Mouse (Mus musculus): ENCODE results near the gene Elp4. TPM values are rescaled to one million over a fixed set of nuclear protein-coding genes. Genes with fewer than 3 reads are reported as not detected.
A peak's percentile ranks its signal among the peaks of the same experiment; 100 is the strongest.

The Elp4 gene
- polyA plus RNA-seq, 1 experiment, result 11.3 TPM

- H3K27me3 ChIP-seq (ENCODE audit: control insufficient read depth, insufficient read depth, insufficient read length), result no peaks in the 10 kb centered on the region
Measured at GRCm38 (mm10) chr2:105688011-105688410, 216.4 kb downstream of the Elp4 start.

GRCm38 (mm10) chr2:105687317-105687991 is 216.9 kb downstream of the Elp4 start:
- Histone ChIP-seq H3K36me3 (ENCODE audit: control insufficient read depth, insufficient read depth) (no peaks in the 10 kb centered on the region), H3ac (ENCODE audit: control insufficient read depth, insufficient read length) (no peak overlapping the region), H3K4me2 (ENCODE audit: low read depth) (peak overlapping the region; percentile 47), H3K27me3 (ENCODE audit: control insufficient read depth, insufficient read depth, insufficient read length) (no peaks in the 10 kb centered on the region), H3K4me3 (peak overlapping the region; percentile 8), H3K79me2 (ENCODE audit: control insufficient read depth, insufficient read depth) (no peaks in the 10 kb centered on the region)
- TF ChIP-seq POLR2A (IDR thresholded peaks at IDR 0.05; ENCODE audit: insufficient read length, low read depth) (no peak), SRF (IDR thresholded peaks at IDR 0.05; ENCODE audit: control insufficient read depth, insufficient read length, low read depth) (no peak), REST (IDR thresholded peaks at IDR 0.05; ENCODE audit: insufficient read depth, insufficient read length) (no peak), MAX (IDR thresholded peaks at IDR 0.05; ENCODE audit: low read depth) (no peak), POLR2AphosphoS2 (IDR thresholded peaks at IDR 0.05; ENCODE audit: insufficient read length, low read depth) (no peak), MYOD1 (IDR thresholded peaks at IDR 0.05; ENCODE audit: control insufficient read depth in 1 of 3, insufficient read length in 2 of 3, low read depth in 2 of 3) (no peak), TCF3 (IDR thresholded peaks at IDR 0.05; ENCODE audit: insufficient read length, low read depth) (no peak), USF1 (IDR thresholded peaks at IDR 0.05; ENCODE audit: low read depth) (no peak), CEBPB (IDR thresholded peaks at IDR 0.05; ENCODE audit: insufficient read depth, poor library complexity, severe bottlenecking) (no peak), TCF12 (IDR thresholded peaks at IDR 0.05; ENCODE audit: insufficient read depth, poor library complexity, severe bottlenecking) (no peak), MYOG (IDR thresholded peaks at IDR 0.05; ENCODE audit: control insufficient read depth in 1 of 3, insufficient read depth in 1 of 3, insufficient read length in 2 of 3, low read depth in 2 of 3) (no peak), E2F4 (IDR thresholded peaks at IDR 0.05; ENCODE audit: insufficient read depth) (no peak)

More at GRCm38 (mm10) chr2:105688011-105688410, 216.4 kb downstream of the Elp4 start:
- Histone ChIP-seq H3K4me2 (ENCODE audit: low read depth) (peak overlapping the region; percentile 47), H3ac (ENCODE audit: control insufficient read depth, insufficient read length) (no peak overlapping the region), H3K79me2 (ENCODE audit: control insufficient read depth, insufficient read depth) (no peaks in the 10 kb centered on the region), H3K36me3 (ENCODE audit: control insufficient read depth, insufficient read depth) (no peaks in the 10 kb centered on the region), H3K4me3 (peak overlapping the region; percentile 8)
- TF ChIP-seq E2F4 (IDR thresholded peaks at IDR 0.05; ENCODE audit: insufficient read depth), result no peak
- TF ChIP-seq TCF3 (IDR thresholded peaks at IDR 0.05; ENCODE audit: insufficient read length, low read depth), result no peak
- TF ChIP-seq POLR2AphosphoS2 (IDR thresholded peaks at IDR 0.05; ENCODE audit: insufficient read length, low read depth), result no peak
- TF ChIP-seq MYOG (IDR thresholded peaks at IDR 0.05; ENCODE audit: control insufficient read depth in 1 of 3, insufficient read depth in 1 of 3, insufficient read length in 2 of 3, low read depth in 2 of 3), result no peak

GRCm38 (mm10) chr2:105686363-105687316 is 217.7 kb downstream of the Elp4 start:
- Histone ChIP-seq H3ac (ENCODE audit: control insufficient read depth, insufficient read length) (no peak overlapping the region), H3K36me3 (ENCODE audit: control insufficient read depth, insufficient read depth) (no peaks in the 10 kb centered on the region), H3K79me2 (ENCODE audit: control insufficient read depth, insufficient read depth) (no peaks in the 10 kb centered on the region), H3K4me2 (ENCODE audit: low read depth) (no peak overlapping the region), H3K27me3 (ENCODE audit: control insufficient read depth, insufficient read depth, insufficient read length) (no peaks in the 10 kb centered on the region), H3K4me3 (no peak overlapping the region)
- no peak for TF ChIP-seq POLR2A (IDR thresholded peaks at IDR 0.05; ENCODE audit: insufficient read length, low read depth)
- TF ChIP-seq TCF3 (IDR thresholded peaks at IDR 0.05; ENCODE audit: insufficient read length, low read depth), result no peak
- TF ChIP-seq MYOG (IDR thresholded peaks at IDR 0.05; ENCODE audit: control insufficient read depth in 1 of 3, insufficient read depth in 1 of 3, insufficient read length in 2 of 3, low read depth in 2 of 3), result no peak
- no peak for TF ChIP-seq REST (IDR thresholded peaks at IDR 0.05; ENCODE audit: insufficient read depth, insufficient read length)
- TF ChIP-seq MAX (IDR thresholded peaks at IDR 0.05; ENCODE audit: low read depth), result no peak
- no peak for TF ChIP-seq E2F4 (IDR thresholded peaks at IDR 0.05; ENCODE audit: insufficient read depth)
- no peak for TF ChIP-seq CEBPB (IDR thresholded peaks at IDR 0.05; ENCODE audit: insufficient read depth, poor library complexity, severe bottlenecking)
- no peak for TF ChIP-seq TCF12 (IDR thresholded peaks at IDR 0.05; ENCODE audit: insufficient read depth, poor library complexity, severe bottlenecking)

GRCm38 (mm10) chr2:105685651-105686050 is 218.7 kb downstream of the Elp4 start:
- H3K27me3 ChIP-seq (ENCODE audit: control insufficient read depth, insufficient read depth, insufficient read length), result no peaks in the 10 kb centered on the region
- H3K4me3 ChIP-seq, result no peak overlapping the region
- no peak overlapping the region for H3K4me2 ChIP-seq (ENCODE audit: low read depth)
- H3K36me3 ChIP-seq (ENCODE audit: control insufficient read depth, insufficient read depth), result no peaks in the 10 kb centered on the region
- no peak overlapping the region for H3ac ChIP-seq (ENCODE audit: control insufficient read depth, insufficient read length)
- no peaks in the 10 kb centered on the region for H3K79me2 ChIP-seq (ENCODE audit: control insufficient read depth, insufficient read depth)
- TF ChIP-seq E2F4 (IDR thresholded peaks at IDR 0.05; ENCODE audit: insufficient read depth), result no peak
- TF ChIP-seq CEBPB (IDR thresholded peaks at IDR 0.05; ENCODE audit: insufficient read depth, poor library complexity, severe bottlenecking), result no peak
- TF ChIP-seq TCF12 (IDR thresholded peaks at IDR 0.05; ENCODE audit: insufficient read depth, poor library complexity, severe bottlenecking), result no peak
- TF ChIP-seq MAX (IDR thresholded peaks at IDR 0.05; ENCODE audit: low read depth), result no peak
- no peak for TF ChIP-seq MYOG (IDR thresholded peaks at IDR 0.05; ENCODE audit: control insufficient read depth in 1 of 3, insufficient read depth in 1 of 3, insufficient read length in 2 of 3, low read depth in 2 of 3)
- no peak for TF ChIP-seq POLR2A (IDR thresholded peaks at IDR 0.05; ENCODE audit: insufficient read length, low read depth)
- no peak for TF ChIP-seq REST (IDR thresholded peaks at IDR 0.05; ENCODE audit: insufficient read depth, insufficient read length)
- TF ChIP-seq SRF (IDR thresholded peaks at IDR 0.05; ENCODE audit: control insufficient read depth, insufficient read length, low read depth), result no peak
- no peak for TF ChIP-seq TCF3 (IDR thresholded peaks at IDR 0.05; ENCODE audit: insufficient read length, low read depth)
- no peak for TF ChIP-seq POLR2AphosphoS2 (IDR thresholded peaks at IDR 0.05; ENCODE audit: insufficient read length, low read depth)
- no peak for TF ChIP-seq USF1 (IDR thresholded peaks at IDR 0.05; ENCODE audit: low read depth)

Data from myocyte (in vitro differentiated cells).